Mouse (Mus musculus): ENCODE results near the gene Aven. TPM values are rescaled to one million over a fixed set of nuclear protein-coding genes. Genes with fewer than 3 reads are reported as not detected.

Gene Aven
- polyA plus RNA-seq, 1 experiment from 2014 or later, result 10.0 TPM

DNA sequence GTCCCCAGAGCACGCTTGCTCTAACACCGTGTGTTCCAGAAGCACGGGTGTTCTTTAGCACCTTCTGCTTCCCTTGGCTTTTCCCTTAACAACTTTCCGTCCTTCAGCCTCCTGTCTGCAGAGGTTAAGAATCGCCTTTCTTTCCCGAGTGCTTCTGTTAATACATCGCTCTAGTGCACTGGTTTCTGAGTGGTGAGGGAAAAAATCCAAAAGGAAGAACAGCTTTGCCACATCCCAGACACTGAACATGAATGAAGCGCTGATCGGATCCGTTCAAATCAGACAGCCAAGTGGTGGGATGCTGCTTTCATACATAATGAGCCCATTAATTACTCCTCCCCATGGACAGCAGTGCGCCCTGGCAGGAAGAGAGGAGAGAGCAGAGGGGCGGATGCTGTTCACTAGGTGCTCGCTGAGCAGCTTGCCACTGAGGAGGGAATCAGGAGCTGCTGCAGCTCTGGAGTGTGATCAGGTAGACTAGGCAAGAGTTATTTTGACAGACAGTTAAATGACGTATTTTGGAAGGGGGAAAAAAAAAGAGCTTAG is 42.0 kb downstream of the Aven start:
- no peaks in the 10 kb centered on the region for H3K27me3 ChIP-seq (ENCODE audit: low read depth, poor library complexity, severe bottlenecking)
- H3K27ac ChIP-seq, result no peak overlapping the region
- H3K4me1 ChIP-seq, result no peaks in the 10 kb centered on the region
- H3K36me3 ChIP-seq, result no peaks in the 10 kb centered on the region
- 67% methylated on average over 14 of the region's 14 CpGs for WGBS
- H3K9me3 ChIP-seq (replicated peaks), result no peaks in the 10 kb centered on the region
- H3K4me3 ChIP-seq, result no peak overlapping the region
- no peak for DNase-seq (ENCODE audit: low spot score)

GRCm38 (mm10) chr2:112538783-112539182 is 46.0 kb downstream of the Aven start:
- no peak for DNase-seq (ENCODE audit: low spot score)
- WGBS, result 97% methylated on average over 1 of the region's 1 CpGs

GRCm38 (mm10) chr2:112541695-112542285 is 49.0 kb downstream of the Aven start:
- Histone ChIP-seq H3K27me3 (ENCODE audit: low read depth, poor library complexity, severe bottlenecking) (no peaks in the 10 kb centered on the region), H3K4me1 (no peaks in the 10 kb centered on the region), H3K36me3 (no peaks in the 10 kb centered on the region), H3K27ac (no peak overlapping the region), H3K4me3 (no peak overlapping the region), H3K9me3 (replicated peaks) (no peaks in the 10 kb centered on the region)
- no peak for DNase-seq (ENCODE audit: low spot score)
- 90% methylated on average over 5 of the region's 5 CpGs for WGBS

More at GRCm38 (mm10) chr2:112538783-112539182, 46.0 kb downstream of the Aven start:
- Histone ChIP-seq H3K4me1 (no peaks in the 10 kb centered on the region), H3K36me3 (no peaks in the 10 kb centered on the region), H3K27ac (no peak overlapping the region), H3K4me3 (no peak overlapping the region), H3K9me3 (replicated peaks) (no peaks in the 10 kb centered on the region), H3K27me3 (ENCODE audit: low read depth, poor library complexity, severe bottlenecking) (no peaks in the 10 kb centered on the region)

DNA sequence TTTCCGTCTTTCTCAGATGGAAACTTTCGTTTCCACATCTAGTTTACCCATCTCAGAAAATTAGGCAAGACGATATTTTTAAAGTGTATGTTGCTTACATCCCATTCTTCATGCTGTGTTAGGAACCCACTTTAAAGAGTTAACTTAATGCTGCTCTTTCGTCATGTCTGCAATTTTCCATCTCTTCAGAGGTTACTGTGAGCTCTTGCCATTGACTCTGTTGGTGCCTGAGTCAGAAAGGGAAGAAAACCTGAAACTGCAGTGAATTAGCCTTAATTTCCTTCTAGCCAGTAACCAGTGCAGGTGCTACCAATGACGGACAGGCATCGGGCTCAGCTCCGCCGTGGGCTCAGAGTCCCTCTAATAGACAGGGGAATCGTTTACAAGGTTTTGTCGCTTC is 63.8 kb downstream of the Aven start:
- 90% methylated on average over 10 of the region's 10 CpGs for WGBS

DNA sequence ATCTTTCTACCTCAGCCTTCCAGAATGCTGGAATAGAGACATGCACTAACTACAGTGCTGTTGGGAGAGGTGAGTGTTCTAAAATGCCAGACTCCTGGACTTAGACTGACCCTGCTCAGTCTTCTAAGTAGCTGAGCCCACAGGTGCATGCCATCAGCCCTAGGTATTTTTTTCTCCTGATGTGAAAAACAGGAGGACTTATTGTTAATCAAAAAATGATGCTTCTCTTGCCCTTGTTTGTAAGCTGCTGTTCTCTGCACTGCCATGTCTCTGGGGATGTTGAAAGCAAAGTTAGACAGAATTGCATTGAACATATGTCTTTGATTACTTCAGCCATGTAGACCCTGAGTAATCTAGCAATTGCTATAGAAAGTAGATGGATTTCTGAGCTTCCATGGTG is 64.7 kb downstream of the Aven start:
- Histone ChIP-seq H3K4me3 (no peak overlapping the region), H3K9me3 (replicated peaks) (no peaks in the 10 kb centered on the region), H3K36me3 (no peaks in the 10 kb centered on the region), H3K27ac (no peak overlapping the region), H3K4me1 (peaks cover 2% of the 10 kb centered on the region; the same call in 1 of the 2 replicates), H3K27me3 (ENCODE audit: low read depth, poor library complexity, severe bottlenecking) (no peaks in the 10 kb centered on the region)
- DNase-seq (ENCODE audit: low spot score), result no peak

More for the DNA sequence above, 63.8 kb downstream of the Aven start:
- Histone ChIP-seq H3K4me3 (no peak overlapping the region), H3K27me3 (ENCODE audit: low read depth, poor library complexity, severe bottlenecking) (no peaks in the 10 kb centered on the region), H3K27ac (no peak overlapping the region), H3K4me1 (peaks cover 2% of the 10 kb centered on the region; the same call in 1 of the 2 replicates), H3K36me3 (no peaks in the 10 kb centered on the region), H3K9me3 (replicated peaks) (no peaks in the 10 kb centered on the region)
- DNase-seq (ENCODE audit: low spot score), result no peak

GRCm38 (mm10) chr2:112561549-112561948 is 68.8 kb downstream of the Aven start:
- 95% methylated on average over 7 of the region's 7 CpGs for WGBS
- H3K36me3 ChIP-seq, result no peaks in the 10 kb centered on the region

DNA sequence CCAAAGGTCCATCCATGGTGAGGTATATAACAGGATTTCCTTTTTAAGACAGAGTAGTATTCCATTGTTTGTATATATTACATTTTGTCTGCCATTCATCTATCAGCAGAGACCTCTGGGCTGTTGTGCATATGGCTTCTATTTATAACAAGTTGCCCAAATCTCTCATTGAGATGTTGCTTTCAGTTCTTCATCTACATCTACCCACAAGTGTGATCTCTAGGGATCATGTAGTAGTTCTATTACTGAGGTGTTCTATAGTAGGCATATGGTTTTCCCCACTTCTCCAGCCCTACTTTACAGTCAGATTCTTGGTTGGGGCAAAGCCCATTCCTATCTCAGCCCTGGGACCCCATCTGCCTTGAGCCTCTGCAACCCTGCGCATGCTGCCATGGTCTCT is 72.3 kb downstream of the Aven start:
- DNase-seq (ENCODE audit: low spot score), result no peak
- no peak overlapping the region for H3K27ac ChIP-seq
- H3K4me1 ChIP-seq, result 0 out of 2 replicates have a peak, but pooled peaks cover 3% of the 10 kb centered on the region
- no peaks in the 10 kb centered on the region for H3K9me3 ChIP-seq (replicated peaks)
- H3K36me3 ChIP-seq, result no peaks in the 10 kb centered on the region
- WGBS, result 100% methylated on average over 1 of the region's 1 CpGs
- no peak overlapping the region for H3K4me3 ChIP-seq
- no peaks in the 10 kb centered on the region for H3K27me3 ChIP-seq (ENCODE audit: low read depth, poor library complexity, severe bottlenecking)

More at GRCm38 (mm10) chr2:112561549-112561948, 68.8 kb downstream of the Aven start:
- no peak overlapping the region for H3K4me3 ChIP-seq
- H3K27ac ChIP-seq, result no peak overlapping the region
- H3K27me3 ChIP-seq (ENCODE audit: low read depth, poor library complexity, severe bottlenecking), result no peaks in the 10 kb centered on the region
- H3K4me1 ChIP-seq, result peaks cover 5% of the 10 kb centered on the region; the same call in 1 of the 2 replicates
- no peak for DNase-seq (ENCODE audit: low spot score)
- no peaks in the 10 kb centered on the region for H3K9me3 ChIP-seq (replicated peaks)

GRCm38 (mm10) chr2:112566290-112567085 is 73.7 kb downstream of the Aven start:
- Histone ChIP-seq H3K27me3 (ENCODE audit: low read depth, poor library complexity, severe bottlenecking) (no peaks in the 10 kb centered on the region), H3K9me3 (replicated peaks) (no peaks in the 10 kb centered on the region), H3K4me1 (0 out of 2 replicates have a peak, but pooled peaks cover 3% of the 10 kb centered on the region), H3K36me3 (no peaks in the 10 kb centered on the region), H3K27ac (no peak overlapping the region), H3K4me3 (no peak overlapping the region)
- WGBS, result 85% methylated on average over 4 of the region's 4 CpGs
- DNase-seq (ENCODE audit: low spot score), result no peak

DNA sequence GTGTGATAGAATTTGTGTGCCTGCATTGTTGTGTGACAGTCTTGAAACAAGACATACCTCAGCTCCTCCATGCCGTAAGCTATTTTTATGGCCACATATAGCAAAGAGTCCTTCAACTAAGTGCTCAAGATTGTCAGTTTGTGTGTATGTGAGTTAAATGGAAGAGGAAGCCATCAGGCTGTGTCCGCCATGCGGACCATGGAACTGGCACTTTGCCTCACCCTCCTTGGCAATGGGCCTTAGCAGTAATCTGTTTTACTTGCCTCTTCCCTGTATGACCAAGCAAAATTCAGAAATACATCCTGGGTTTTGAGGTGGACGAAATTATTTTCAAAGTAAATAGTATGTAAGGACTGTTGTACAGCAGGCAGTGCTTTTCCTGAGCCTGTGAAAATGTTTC is 75.0 kb downstream of the Aven start:
- DNase-seq (ENCODE audit: low spot score), result no peak
- no peaks in the 10 kb centered on the region for H3K36me3 ChIP-seq
- H3K9me3 ChIP-seq (replicated peaks), result no peaks in the 10 kb centered on the region
- H3K4me3 ChIP-seq, result no peak overlapping the region
- 96% methylated on average over 4 of the region's 4 CpGs for WGBS
- 0 out of 2 replicates have a peak, but pooled peaks cover 3% of the 10 kb centered on the region for H3K4me1 ChIP-seq
- H3K27ac ChIP-seq, result no peak overlapping the region
- H3K27me3 ChIP-seq (ENCODE audit: low read depth, poor library complexity, severe bottlenecking), result no peaks in the 10 kb centered on the region

DNA sequence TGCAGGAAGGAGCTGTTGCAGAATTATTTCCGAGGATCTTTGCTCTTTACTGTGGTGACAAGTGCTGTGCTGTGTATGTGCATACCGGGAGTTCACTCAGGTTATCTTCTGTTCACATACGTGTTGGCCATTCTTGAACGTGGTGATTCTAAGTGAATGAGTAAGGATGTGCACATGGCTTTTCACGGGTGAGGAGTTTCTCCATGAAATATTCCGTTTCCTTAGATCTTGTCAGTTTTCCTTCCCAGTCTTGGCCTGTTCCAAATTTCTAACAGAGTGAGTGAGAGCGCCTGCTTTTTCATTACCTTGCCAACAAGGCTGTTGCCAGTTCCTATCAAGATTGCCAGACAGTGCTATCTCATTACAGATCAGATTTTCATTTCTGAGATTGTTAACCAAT is 98.2 kb downstream of the Aven start:
- Histone ChIP-seq H3K27me3 (ENCODE audit: low read depth, poor library complexity, severe bottlenecking) (no peaks in the 10 kb centered on the region), H3K9me3 (replicated peaks) (no peaks in the 10 kb centered on the region), H3K4me3 (no peak overlapping the region), H3K36me3 (no peaks in the 10 kb centered on the region), H3K27ac (no peak overlapping the region), H3K4me1 (no peaks in the 10 kb centered on the region)
- 90% methylated on average over 7 of the region's 7 CpGs for WGBS
- DNase-seq (ENCODE audit: low spot score), result no peak

DNA sequence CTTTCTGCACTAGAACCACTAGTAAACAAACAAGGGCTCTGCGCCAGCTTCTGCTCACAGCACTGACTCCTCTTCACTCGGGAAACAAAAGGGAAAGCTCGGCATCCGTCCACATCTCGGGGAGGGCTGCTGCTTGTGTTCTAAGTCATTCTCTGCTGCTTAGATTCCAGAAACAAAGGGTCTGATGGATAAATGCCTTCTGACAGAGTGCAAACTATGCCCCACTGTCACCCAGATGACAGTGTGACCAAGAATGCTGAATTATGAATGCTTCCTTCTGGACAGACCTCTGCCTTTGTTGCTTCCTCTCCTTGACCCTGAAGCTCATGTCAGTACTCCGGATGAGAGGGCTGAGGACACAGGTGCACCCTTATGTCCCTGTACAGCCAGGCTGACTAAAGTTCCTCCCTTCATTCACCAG is 98.7 kb downstream of the Aven start:
- H3K27ac ChIP-seq, result no peak overlapping the region

DNA sequence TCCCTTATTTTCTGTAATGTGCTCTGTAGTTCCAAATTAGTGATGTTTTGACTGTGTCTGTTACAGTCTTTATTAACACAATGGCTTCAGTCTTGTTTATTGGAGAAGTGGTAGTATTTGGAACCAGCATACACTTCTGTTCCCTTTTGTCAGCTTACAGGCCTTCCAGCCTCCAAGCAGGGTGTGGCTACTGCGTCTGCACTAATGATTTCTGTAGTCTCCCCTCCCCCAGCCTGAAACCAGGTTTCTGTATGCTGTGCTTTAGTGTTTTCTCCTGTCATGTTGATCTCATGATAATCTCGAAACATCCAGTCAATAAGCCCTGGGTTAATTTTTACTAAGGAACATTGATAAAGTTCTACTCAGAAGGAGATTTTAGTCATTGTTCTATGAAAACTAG is 100.6 kb downstream of the Aven start:
- no peaks in the 10 kb centered on the region for H3K9me3 ChIP-seq (replicated peaks)
- WGBS, result 82% methylated on average over 2 of the region's 2 CpGs
- no peak for DNase-seq (ENCODE audit: low spot score)
- no peak overlapping the region for H3K4me3 ChIP-seq
- no peaks in the 10 kb centered on the region for H3K27me3 ChIP-seq (ENCODE audit: low read depth, poor library complexity, severe bottlenecking)
- no peaks in the 10 kb centered on the region for H3K4me1 ChIP-seq
- H3K27ac ChIP-seq, result no peak overlapping the region
- H3K36me3 ChIP-seq, result no peaks in the 10 kb centered on the region

More for the DNA sequence above, 98.7 kb downstream of the Aven start:
- Histone ChIP-seq H3K4me3 (no peak overlapping the region), H3K9me3 (replicated peaks) (no peaks in the 10 kb centered on the region), H3K27me3 (ENCODE audit: low read depth, poor library complexity, severe bottlenecking) (no peaks in the 10 kb centered on the region), H3K36me3 (no peaks in the 10 kb centered on the region), H3K4me1 (no peaks in the 10 kb centered on the region)
- DNase-seq (ENCODE audit: low spot score), result no peak
- 92% methylated on average over 6 of the region's 6 CpGs for WGBS

- H3K4me1 ChIP-seq, result no peaks in the 10 kb centered on the region
- WGBS, result 90% methylated on average over 2 of the region's 2 CpGs
- no peak for DNase-seq (ENCODE audit: low spot score)
- no peaks in the 10 kb centered on the region for H3K36me3 ChIP-seq
- H3K27ac ChIP-seq, result no peak overlapping the region
- H3K9me3 ChIP-seq (replicated peaks), result no peaks in the 10 kb centered on the region
- no peaks in the 10 kb centered on the region for H3K27me3 ChIP-seq (ENCODE audit: low read depth, poor library complexity, severe bottlenecking)
- H3K4me3 ChIP-seq, result no peak overlapping the region
These were observed 101.0 kb downstream of the Aven start for GRCm38 (mm10) chr2:112593781-112594180.
